Mouse (Mus musculus): ENCODE results near the gene Ermard.

- TF ChIP-seq MAFK (IDR thresholded peaks at IDR 0.05; ENCODE audit: insufficient read depth, low read depth, low read length) (no peak), ZC3H11A (IDR thresholded peaks at IDR 0.05; ENCODE audit: borderline replicate concordance, low read depth, low read length) (no peak), ZNF384 (IDR thresholded peaks at IDR 0.05; ENCODE audit: low read depth, low read length) (no peak)
Measured at GRCm38 (mm10) chr17:15093523-15093922, 52.5 kb downstream of the Ermard start.
